Mouse (Mus musculus) left cerebral cortex, adult 11 months (tissue): ENCODE measurements around the gene Akap13.
"Not testable (repeated sequence)": the region's sequence is repeated elsewhere in the genome, so short reads cannot be mapped to it uniquely, and the experiment has no call there.

ENCODE experiments used
- DNase-seq: peaks from one replicate; pipeline ENCODE4 v3.0.0; 2022; ENCODE audit warnings: low spot score

Akap13 gene

GRCm38 (mm10) chr7:75596058-75596748 lies 140.9 kb downstream of the Akap13 start:
- no peak for DNase-seq

- DNase-seq = no peak
These were observed 142.5 kb downstream of the Akap13 start for GRCm38 (mm10) chr7:75597840-75598239.

GRCm38 (mm10) chr7:75600360-75601075 lies 145.2 kb downstream of the Akap13 start:
- DNase-seq = no peak

- DNase-seq = no peak
These were observed 151.9 kb downstream of the Akap13 start for GRCm38 (mm10) chr7:75607248-75607647.

GRCm38 (mm10) chr7:75608716-75609115 lies 153.4 kb downstream of the Akap13 start:
- DNase-seq = no peak

GRCm38 (mm10) chr7:75609456-75610262 lies 154.3 kb downstream of the Akap13 start:
- DNase-seq = no peak

GRCm38 (mm10) chr7:75610391-75610790 lies 155.1 kb downstream of the Akap13 start:
- no peak for DNase-seq

- no peak for DNase-seq
These were observed 156.1 kb downstream of the Akap13 start for GRCm38 (mm10) chr7:75611261-75611950.

- no peak for DNase-seq
These were observed 156.8 kb downstream of the Akap13 start for GRCm38 (mm10) chr7:75612000-75612682.

- DNase-seq = no peak
These were observed 157.3 kb downstream of the Akap13 start for GRCm38 (mm10) chr7:75612683-75613053.

GRCm38 (mm10) chr7:75613240-75613639 lies 157.9 kb downstream of the Akap13 start:
- DNase-seq = no peak

GRCm38 (mm10) chr7:75614826-75615225 lies 159.5 kb downstream of the Akap13 start:
- DNase-seq = no peak

GRCm38 (mm10) chr7:75617246-75617645 lies 161.9 kb downstream of the Akap13 start:
- not testable (repeated sequence) for DNase-seq

- DNase-seq = no peak
These were observed 163.4 kb downstream of the Akap13 start for GRCm38 (mm10) chr7:75618699-75619098.

GRCm38 (mm10) chr7:75619875-75620274 lies 164.5 kb downstream of the Akap13 start:
- DNase-seq = no peak

- DNase-seq = no peak
These were observed 165.1 kb downstream of the Akap13 start for GRCm38 (mm10) chr7:75620395-75620960.

GRCm38 (mm10) chr7:75620976-75621375 lies 165.6 kb downstream of the Akap13 start:
- no peak for DNase-seq

- no peak for DNase-seq
These were observed 172.5 kb downstream of the Akap13 start for GRCm38 (mm10) chr7:75627831-75628230.

GRCm38 (mm10) chr7:75629669-75630068 lies 174.3 kb downstream of the Akap13 start:
- no peak for DNase-seq

GRCm38 (mm10) chr7:75632941-75633340 lies 177.6 kb downstream of the Akap13 start:
- DNase-seq = no peak

- no peak for DNase-seq
These were observed 178.1 kb downstream of the Akap13 start for GRCm38 (mm10) chr7:75633393-75633792.
